Mouse (Mus musculus): ENCODE measurements around the gene Golm1. TPM values are rescaled to one million over a fixed set of nuclear protein-coding genes. Genes with fewer than 3 reads are reported as not detected.
A peak's percentile ranks its signal among the peaks of the same experiment; 100 is the strongest.

The Golm1 gene
- polyA plus RNA-seq, 1 experiment from 2014 or later: 109 TPM

DNA sequence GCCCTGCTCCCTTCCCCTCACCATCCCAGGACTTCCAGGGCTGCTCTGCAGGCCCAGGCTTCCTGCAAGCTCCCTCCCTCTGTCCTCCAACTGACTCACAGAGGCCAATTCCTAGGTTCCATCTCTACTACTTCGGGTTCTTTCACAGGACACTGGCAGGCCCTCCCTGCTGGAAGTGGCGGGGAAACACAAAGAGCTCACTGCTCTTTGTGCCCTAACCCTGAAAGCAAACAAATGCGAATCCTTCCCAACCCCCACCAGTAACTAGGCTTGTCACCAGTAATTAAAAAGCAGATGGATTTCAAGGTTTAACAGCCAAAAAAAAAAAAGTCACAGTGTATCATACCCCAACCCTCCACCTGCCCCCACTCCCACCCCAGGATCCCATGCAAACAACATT is 1.4 kb downstream of the Golm1 start:
- H3K36me3 ChIP-seq (replicated peaks): peaks cover 3% of the 10 kb centered on the region; the same call in 1 of the 2 replicates
- H3K27ac ChIP-seq: peak overlapping the region; percentile 88
- no peaks in the 10 kb centered on the region for H3K27me3 ChIP-seq
- H3K4me2 ChIP-seq: peak overlapping the region; percentile 64
- peak overlapping the region; percentile 90 for H3K9ac ChIP-seq
- peak; percentile 49; the same call in 1 of the 2 replicates for ATAC-seq (ENCODE audit: low FRiP score)
- 0% methylated on average over 3 of the region's 3 CpGs for WGBS
- H3K9me3 ChIP-seq: no peaks in the 10 kb centered on the region
- peak overlapping the region; percentile 75 for H3K4me3 ChIP-seq (replicated peaks)
- H3K4me1 ChIP-seq: peaks cover 23% of the 10 kb centered on the region

GRCm38 (mm10) chr13:59673597-59673996 is 2.0 kb downstream of the Golm1 start:
- Histone ChIP-seq H3K27me3 (no peaks in the 10 kb centered on the region), H3K9ac (peak overlapping the region; percentile 57), H3K4me1 (peaks cover 23% of the 10 kb centered on the region), H3K4me3 (replicated peaks) (peak overlapping the region; percentile 75), H3K4me2 (peak overlapping the region; percentile 64), H3K36me3 (replicated peaks) (peaks cover 3% of the 10 kb centered on the region; the same call in 1 of the 2 replicates), H3K9me3 (no peaks in the 10 kb centered on the region), H3K27ac (peak overlapping the region; percentile 57; the same call in 1 of the 2 replicates)
- 17% methylated on average over 7 of the region's 7 CpGs for WGBS
- no peak for ATAC-seq (ENCODE audit: low FRiP score)

- Histone ChIP-seq H3K9me3 (no peaks in the 10 kb centered on the region), H3K4me2 (no peak overlapping the region), H3K27me3 (no peaks in the 10 kb centered on the region), H3K9ac (no peak overlapping the region), H3K4me1 (peaks cover 23% of the 10 kb centered on the region), H3K27ac (peak overlapping the region; percentile 36; the same call in 1 of the 2 replicates), H3K4me3 (replicated peaks) (no peak overlapping the region), H3K36me3 (replicated peaks) (peaks cover 7% of the 10 kb centered on the region; the same call in 1 of the 2 replicates)
- ATAC-seq (ENCODE audit: low FRiP score): no peak
- 82% methylated on average over 6 of the region's 6 CpGs for WGBS
Observed at GRCm38 (mm10) chr13:59672248-59672647, 3.4 kb downstream of the Golm1 start.

- no peaks in the 10 kb centered on the region for H3K27me3 ChIP-seq
- H3K4me2 ChIP-seq: no peak overlapping the region
- no peak overlapping the region for H3K27ac ChIP-seq
- no peak overlapping the region for H3K9ac ChIP-seq
- H3K4me3 ChIP-seq (replicated peaks): no peak overlapping the region
- 0 out of 2 replicates have a peak, but pooled peaks have one; percentile 33 for ATAC-seq (ENCODE audit: low FRiP score)
- H3K36me3 ChIP-seq (replicated peaks): peaks cover 13% of the 10 kb centered on the region
- WGBS: 64% methylated on average over 2 of the region's 2 CpGs
- H3K4me1 ChIP-seq: peaks cover 23% of the 10 kb centered on the region
- no peaks in the 10 kb centered on the region for H3K9me3 ChIP-seq
Observed at GRCm38 (mm10) chr13:59671521-59671920, 4.1 kb downstream of the Golm1 start.

DNA sequence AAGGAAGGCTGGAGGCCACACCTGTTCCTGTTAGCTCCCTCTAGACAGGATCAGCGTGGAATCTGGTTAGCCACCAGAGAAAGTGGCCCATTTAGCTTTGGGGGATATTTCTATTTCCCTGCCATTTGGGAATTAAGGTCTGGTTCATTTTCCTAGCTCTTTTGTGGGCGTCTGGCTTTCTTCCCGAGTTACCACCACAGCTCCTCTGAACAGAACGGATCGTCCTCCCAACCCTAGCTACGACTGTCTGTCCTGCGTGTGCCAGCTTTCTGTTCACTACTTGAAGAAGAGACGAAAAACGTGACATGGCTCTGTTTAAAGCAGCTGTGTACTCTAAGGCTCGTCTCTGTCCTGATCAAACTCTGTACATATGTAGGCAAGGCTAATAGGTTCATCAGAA is 5.7 kb downstream of the Golm1 start:
- H3K4me2 ChIP-seq: no peak overlapping the region
- no peaks in the 10 kb centered on the region for H3K9me3 ChIP-seq
- 93% methylated on average over 10 of the region's 10 CpGs for WGBS
- H3K4me1 ChIP-seq: peaks cover 23% of the 10 kb centered on the region
- ATAC-seq (ENCODE audit: low FRiP score): no peak
- no peak overlapping the region for H3K9ac ChIP-seq
- H3K27ac ChIP-seq: no peak overlapping the region
- no peaks in the 10 kb centered on the region for H3K27me3 ChIP-seq
- H3K4me3 ChIP-seq (replicated peaks): no peak overlapping the region
- H3K36me3 ChIP-seq (replicated peaks): peaks cover 28% of the 10 kb centered on the region

GRCm38 (mm10) chr13:59668501-59669093 is 7.0 kb downstream of the Golm1 start:
- 84% methylated on average over 11 of the region's 11 CpGs for WGBS
- H3K4me3 ChIP-seq (replicated peaks): no peak overlapping the region
- H3K4me2 ChIP-seq: no peak overlapping the region
- peaks cover 41% of the 10 kb centered on the region for H3K36me3 ChIP-seq (replicated peaks)
- H3K9me3 ChIP-seq: no peaks in the 10 kb centered on the region
- H3K27me3 ChIP-seq: no peaks in the 10 kb centered on the region
- H3K27ac ChIP-seq: no peak overlapping the region
- H3K9ac ChIP-seq: no peak overlapping the region
- H3K4me1 ChIP-seq: peaks cover 17% of the 10 kb centered on the region
- ATAC-seq (ENCODE audit: low FRiP score): no peak

DNA sequence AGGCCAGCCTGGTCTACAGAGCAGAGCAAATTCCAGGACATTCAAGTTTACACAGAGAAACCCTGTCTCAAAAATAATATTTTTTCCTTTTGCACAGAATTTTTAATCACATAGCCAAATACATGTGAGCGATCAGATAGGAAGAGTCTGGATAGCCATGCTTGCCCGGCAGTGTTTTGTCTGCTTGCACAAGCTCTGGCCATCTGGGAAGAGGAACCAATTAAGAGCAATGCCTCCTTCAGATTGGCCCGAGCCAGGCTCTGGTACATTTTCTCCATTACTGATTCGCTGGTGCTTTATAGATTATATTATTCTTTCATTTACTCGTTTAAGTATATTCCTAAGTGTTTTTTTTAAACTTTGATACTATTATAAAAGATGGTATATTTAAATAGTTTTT is 7.8 kb downstream of the Golm1 start:
- Histone ChIP-seq H3K27ac (no peak overlapping the region), H3K36me3 (replicated peaks) (peaks cover 49% of the 10 kb centered on the region), H3K9me3 (no peaks in the 10 kb centered on the region), H3K27me3 (no peaks in the 10 kb centered on the region), H3K4me3 (replicated peaks) (no peak overlapping the region), H3K9ac (no peak overlapping the region), H3K4me2 (no peak overlapping the region), H3K4me1 (peaks cover 12% of the 10 kb centered on the region)
- 89% methylated on average over 5 of the region's 5 CpGs for WGBS
- no peak for ATAC-seq (ENCODE audit: low FRiP score)

GRCm38 (mm10) chr13:59663939-59664712 is 11.5 kb downstream of the Golm1 start:
- Histone ChIP-seq H3K36me3 (replicated peaks) (peaks cover 82% of the 10 kb centered on the region), H3K4me2 (no peak overlapping the region), H3K27me3 (no peaks in the 10 kb centered on the region), H3K9ac (no peak overlapping the region), H3K9me3 (no peaks in the 10 kb centered on the region), H3K27ac (no peak overlapping the region), H3K4me1 (no peaks in the 10 kb centered on the region; the same call in 1 of the 2 replicates), H3K4me3 (replicated peaks) (no peak overlapping the region)
- 93% methylated on average over 19 of the region's 19 CpGs for WGBS
- no peak for ATAC-seq (ENCODE audit: low FRiP score)

DNA sequence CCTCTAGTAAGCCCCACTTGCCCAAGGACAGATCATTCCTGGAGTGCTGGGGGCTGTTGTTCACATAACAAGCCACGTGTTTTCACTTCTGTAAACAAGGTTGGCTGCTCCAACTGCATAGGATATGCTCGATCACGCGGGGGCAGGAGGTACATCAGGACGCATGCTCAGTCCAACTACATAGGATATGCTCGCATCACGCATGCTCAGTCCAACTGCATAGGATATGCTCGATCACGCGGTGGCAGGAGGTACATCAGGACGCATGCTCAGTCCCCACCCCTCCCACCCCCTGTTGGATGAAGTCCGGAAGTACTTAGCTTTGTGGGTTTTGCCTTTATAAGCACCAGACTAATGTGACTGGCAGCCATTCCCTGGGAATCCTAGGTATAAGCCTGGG is 13.6 kb downstream of the Golm1 start:
- Histone ChIP-seq H3K4me3 (replicated peaks) (no peak overlapping the region), H3K4me2 (no peak overlapping the region), H3K36me3 (replicated peaks) (peaks cover 89% of the 10 kb centered on the region), H3K9ac (no peak overlapping the region), H3K9me3 (no peaks in the 10 kb centered on the region), H3K27me3 (no peaks in the 10 kb centered on the region), H3K27ac (no peak overlapping the region), H3K4me1 (peaks cover 12% of the 10 kb centered on the region)
- WGBS: 98% methylated on average over 12 of the region's 12 CpGs
- no peak for ATAC-seq (ENCODE audit: low FRiP score)

- Histone ChIP-seq H3K9me3 (no peaks in the 10 kb centered on the region), H3K4me1 (peaks cover 18% of the 10 kb centered on the region), H3K4me2 (no peak overlapping the region), H3K36me3 (replicated peaks) (peaks cover 84% of the 10 kb centered on the region), H3K27me3 (no peaks in the 10 kb centered on the region), H3K4me3 (replicated peaks) (no peak overlapping the region), H3K27ac (0 out of 2 replicates have a peak overlapping the region, but pooled peaks have one; percentile 19), H3K9ac (no peak overlapping the region)
- WGBS: 92% methylated on average over 8 of the region's 8 CpGs
- ATAC-seq (ENCODE audit: low FRiP score): no peak
Observed at GRCm38 (mm10) chr13:59661387-59661786, 14.2 kb downstream of the Golm1 start.

GRCm38 (mm10) chr13:59660371-59660770 is 15.2 kb downstream of the Golm1 start:
- no peak overlapping the region for H3K27ac ChIP-seq
- H3K36me3 ChIP-seq (replicated peaks): peaks cover 83% of the 10 kb centered on the region
- WGBS: 97% methylated on average over 3 of the region's 3 CpGs
- no peak overlapping the region for H3K4me3 ChIP-seq (replicated peaks)
- no peak overlapping the region for H3K4me2 ChIP-seq
- H3K9ac ChIP-seq: no peak overlapping the region
- no peaks in the 10 kb centered on the region for H3K27me3 ChIP-seq
- ATAC-seq (ENCODE audit: low FRiP score): no peak
- H3K4me1 ChIP-seq: peaks cover 19% of the 10 kb centered on the region
- H3K9me3 ChIP-seq: no peaks in the 10 kb centered on the region

GRCm38 (mm10) chr13:59657781-59658180 is 17.8 kb downstream of the Golm1 start:
- WGBS: 77% methylated on average over 5 of the region's 5 CpGs
- Histone ChIP-seq H3K9ac (no peak overlapping the region), H3K27me3 (no peaks in the 10 kb centered on the region), H3K4me3 (replicated peaks) (no peak overlapping the region), H3K9me3 (no peaks in the 10 kb centered on the region), H3K4me2 (no peak overlapping the region), H3K27ac (0 out of 2 replicates have a peak overlapping the region, but pooled peaks have one; percentile 46), H3K36me3 (replicated peaks) (peaks cover 70% of the 10 kb centered on the region), H3K4me1 (peaks cover 33% of the 10 kb centered on the region)
- no peak for ATAC-seq (ENCODE audit: low FRiP score)
